Mouse (Mus musculus) effector memory CD4-positive, alpha-beta T cell, adult 7 months (primary cell): ENCODE data around the gene Hoxb5. TPM values are rescaled to one million over a fixed set of nuclear protein-coding genes. Genes with fewer than 3 reads are reported as not detected.

Source experiments
- polyA plus RNA-seq: library from polyadenylated mRNA; unstranded; fragments of 100-300 nt; shearing (Covaris generic); gene quantifications from one replicate; pipeline ENCODE4 v1.2.1, GENCODE M21; 2017

Hoxb5 gene
- 0.33 TPM for polyA plus RNA-seq

DNA sequence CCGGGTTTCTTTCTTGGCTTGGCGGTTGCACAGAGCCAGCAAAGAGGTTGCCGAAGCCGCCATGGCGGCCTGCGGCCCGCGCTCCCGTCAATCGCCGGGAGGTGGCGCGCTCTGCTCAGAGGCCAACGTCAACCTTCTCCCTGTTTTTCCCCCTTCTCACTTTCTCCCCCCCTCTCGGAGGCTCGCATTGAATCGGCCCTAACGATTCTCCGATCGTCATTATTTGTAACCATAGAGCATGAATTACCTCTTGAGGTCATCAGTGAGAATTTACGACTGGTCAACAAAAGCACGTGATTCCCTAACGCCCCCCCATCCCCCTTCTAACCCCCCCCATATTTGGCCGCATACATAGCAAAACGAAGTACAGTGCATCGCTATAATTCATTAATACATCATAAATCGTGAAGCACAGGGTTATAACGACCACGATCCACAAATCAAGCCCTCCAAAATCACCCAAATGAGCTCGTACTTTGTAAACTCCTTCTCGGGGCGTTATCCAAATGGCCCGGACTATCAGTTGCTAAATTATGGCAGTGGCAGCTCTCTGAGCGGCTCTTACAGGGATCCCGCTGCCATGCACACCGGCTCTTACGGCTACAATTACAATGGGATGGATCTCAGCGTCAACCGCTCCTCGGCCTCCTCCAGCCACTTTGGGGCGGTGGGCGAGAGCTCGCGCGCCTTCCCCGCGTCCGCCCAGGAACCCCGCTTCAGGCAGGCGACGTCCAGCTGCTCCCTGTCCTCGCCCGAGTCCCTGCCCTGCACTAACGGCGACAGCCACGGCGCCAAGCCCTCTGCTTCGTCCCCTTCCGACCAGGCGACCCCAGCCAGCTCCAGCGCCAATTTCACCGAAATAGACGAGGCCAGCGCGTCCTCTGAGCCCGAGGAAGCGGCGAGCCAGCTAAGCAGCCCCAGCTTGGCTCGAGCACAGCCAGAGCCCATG is at the start of gene Hoxb5:
Gene Hoxb5, plus strand, starts transcription at position 186 of the 949 bp plus-strand sequence.

DNA sequence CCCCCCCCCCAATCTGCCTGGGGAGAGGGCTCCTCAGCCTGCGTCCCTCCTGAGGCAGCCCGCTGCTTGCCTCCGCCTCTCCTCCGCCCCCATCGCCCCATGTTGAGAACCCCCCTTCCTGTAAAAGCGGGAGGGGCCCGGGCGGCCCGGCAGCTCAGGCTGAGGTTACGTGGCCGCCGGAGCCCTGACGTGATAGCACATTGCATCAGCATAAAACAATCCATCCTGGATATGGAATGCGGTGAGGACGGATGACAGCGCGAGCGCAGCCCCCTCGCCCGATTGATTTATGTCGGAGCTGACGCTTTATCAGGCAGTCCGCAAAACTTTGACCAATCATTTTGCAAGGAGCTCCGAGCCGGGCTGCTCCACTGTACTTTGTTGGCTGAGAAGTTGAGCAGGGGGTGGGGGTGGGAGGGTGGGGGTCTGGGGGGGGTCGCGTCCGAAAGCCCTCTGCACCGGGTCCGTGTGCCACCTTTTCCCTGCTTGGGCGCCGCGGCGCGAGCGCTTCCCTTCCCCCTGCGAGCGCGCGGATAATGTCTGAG is 32.1 kb upstream of the Hoxb5 start, which contains the start of gene Hoxb9:
Gene Hoxb9, plus strand, starts transcription at position 462 of the 545 bp plus-strand sequence.

DNA sequence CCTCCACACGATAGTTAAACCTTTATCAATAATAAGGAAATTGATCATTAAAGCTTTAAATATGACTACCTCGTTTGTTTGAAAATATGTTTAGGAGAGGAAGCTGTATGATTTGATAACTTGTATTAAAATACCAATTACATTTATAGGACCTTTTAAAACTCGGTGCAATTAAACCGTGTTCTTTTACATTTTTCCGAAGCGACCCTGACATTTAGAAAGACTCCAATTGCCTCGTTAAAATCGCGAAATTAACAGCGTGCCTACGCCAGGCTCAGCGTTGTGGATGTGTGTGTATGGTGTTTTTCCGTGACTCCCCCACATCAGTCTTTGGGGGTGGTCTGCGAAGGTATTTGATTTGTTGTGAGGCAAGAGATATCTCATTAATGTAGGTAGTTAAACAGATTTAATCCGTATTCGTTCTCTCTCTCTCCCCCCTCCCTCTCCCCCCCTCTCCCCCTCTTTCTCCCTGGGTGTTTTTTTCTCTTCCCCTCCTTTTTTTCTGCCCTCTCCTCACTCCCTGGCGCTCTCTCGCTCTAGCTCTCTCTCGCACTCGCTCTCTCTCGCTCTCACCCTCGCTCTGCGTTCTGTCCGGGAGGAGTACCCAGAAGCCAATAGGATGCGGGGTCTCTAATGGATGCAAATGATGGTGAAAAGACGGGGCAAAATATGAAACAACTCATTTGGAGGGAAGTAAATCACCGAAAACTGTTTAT is 21.1 kb upstream of the Hoxb5 start, which contains the start of gene Hoxb8:
Gene Hoxb8, plus strand, starts transcription at position 51 of the 716 bp plus-strand sequence.

DNA sequence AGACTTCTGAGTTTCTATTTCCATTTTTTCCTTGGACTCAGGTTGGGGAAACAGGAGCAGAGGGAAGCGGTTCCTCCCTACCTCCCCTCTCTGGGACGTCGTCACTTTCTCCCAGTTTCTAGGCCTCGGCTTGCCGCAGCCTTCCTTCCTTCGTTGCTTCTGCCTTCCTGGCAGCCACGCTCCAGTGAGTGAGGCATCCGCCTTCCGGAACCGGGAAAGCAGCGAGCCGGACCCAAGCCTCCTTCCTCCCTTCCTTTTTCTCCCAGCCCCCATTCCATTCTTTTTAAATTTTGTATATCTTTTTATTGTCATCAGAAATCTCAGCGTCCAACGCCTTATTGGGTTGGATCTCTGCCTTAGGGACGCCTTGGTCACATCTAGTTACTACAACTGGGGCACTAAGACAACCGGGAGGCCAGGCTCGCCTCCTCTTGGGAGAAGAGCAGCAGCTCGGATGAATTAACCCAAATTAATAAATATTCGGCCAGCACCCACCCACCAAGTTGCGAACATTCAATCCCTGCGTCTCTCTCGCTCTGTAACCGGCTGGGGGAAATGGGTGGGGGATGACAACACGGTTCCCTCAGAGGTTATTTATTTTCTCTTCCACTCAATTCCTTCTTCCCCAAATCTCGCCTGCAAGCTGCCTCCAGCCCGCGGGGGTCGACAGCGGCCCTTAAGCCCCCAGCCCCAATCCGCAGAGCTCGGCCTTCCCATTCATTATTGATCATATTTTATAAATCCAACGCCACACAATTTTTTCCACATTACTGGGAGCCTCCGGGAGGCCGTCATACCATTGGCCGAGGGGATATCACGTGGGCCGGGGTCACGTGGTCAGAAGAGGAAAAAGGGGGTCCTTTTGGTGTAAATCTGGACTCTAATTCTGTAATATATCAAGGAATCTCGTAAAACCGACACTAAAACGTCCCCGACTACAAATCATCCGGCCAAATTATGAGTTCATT is 17.1 kb upstream of the Hoxb5 start, which contains the start of gene Hoxb7:
Gene Hoxb7, plus strand, starts transcription at position 853 of the 968 bp plus-strand sequence.

DNA sequence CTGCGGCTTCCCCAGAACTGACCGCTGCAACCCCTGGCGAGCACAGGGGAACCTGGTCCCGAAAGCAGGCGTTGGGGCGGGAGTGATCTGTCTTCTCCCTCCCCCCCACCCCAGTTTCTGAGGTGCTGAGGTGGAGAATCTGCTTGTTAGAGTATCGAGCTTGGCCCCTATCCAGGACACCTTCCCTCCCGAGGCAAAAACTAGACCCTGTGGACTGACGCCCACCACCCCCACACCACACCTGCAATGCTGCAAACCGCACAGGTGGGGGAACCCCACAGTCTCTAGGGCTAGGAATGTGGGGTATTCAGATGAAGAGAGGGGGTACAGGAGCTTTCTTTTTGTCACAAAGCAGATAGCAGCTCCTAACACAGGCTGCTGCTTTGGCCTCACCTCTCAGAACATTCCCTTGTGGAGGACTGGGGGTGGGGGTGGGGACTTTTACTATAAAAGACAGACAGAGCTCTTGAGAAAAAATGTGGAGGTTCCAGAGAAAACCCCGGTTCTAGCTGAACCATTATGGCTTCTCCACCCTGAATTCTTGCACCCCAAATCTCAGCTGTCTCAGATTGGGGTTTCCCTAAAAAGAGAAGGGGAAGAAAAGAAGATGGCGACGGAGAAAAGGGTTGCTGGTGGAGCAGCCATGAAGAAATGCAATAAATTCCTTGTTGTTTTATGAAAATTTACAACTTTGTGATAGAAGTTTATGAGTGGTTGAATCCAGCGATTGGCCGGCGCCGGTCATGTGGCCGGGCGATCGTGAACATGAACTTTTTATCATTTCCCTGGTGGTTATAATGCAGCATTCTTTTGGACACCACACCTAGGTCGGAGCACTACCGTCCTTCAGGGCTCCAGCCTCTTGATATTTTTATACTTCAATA is 11.2 kb upstream of the Hoxb5 start, which contains the start of gene Hoxb6:
Gene Hoxb6, plus strand, starts transcription at position 796 of the 884 bp plus-strand sequence.

GRCm38 (mm10) chr11:96317608-96318367 is 14.7 kb downstream of the Hoxb5 start, which contains the start of gene Hoxb4:
Gene Hoxb4, plus strand, starts transcription at chr11:96318267.

GRCm38 (mm10) chr11:96323154-96323553 is 20.0 kb downstream of the Hoxb5 start, which contains the start of gene Hoxb3:
Gene Hoxb3, plus strand, starts transcription at chr11:96323326.

GRCm38 (mm10) chr11:96350341-96350624 is 47.1 kb downstream of the Hoxb5 start, which contains the start of gene Hoxb2:
Gene Hoxb2, plus strand, starts transcription at chr11:96350525.

Other genes starting within 250 kb of the Hoxb5 start
- 49.6 TPM for gene Ube2z, start 237.9 kb upstream of the Hoxb5 start, polyA plus RNA-seq
- gene Atp5g1, start 227.7 kb upstream of the Hoxb5 start, polyA plus RNA-seq, result 246 TPM
- gene Calcoco2, start 191.4 kb upstream of the Hoxb5 start, polyA plus RNA-seq, result not detected
- not detected for gene Ttll6, start 169.6 kb upstream of the Hoxb5 start, polyA plus RNA-seq
- gene Hoxb13, start 109.0 kb upstream of the Hoxb5 start, polyA plus RNA-seq, result not detected
- not detected for gene Hoxb9, start 31.9 kb upstream of the Hoxb5 start, polyA plus RNA-seq
- not detected for gene Hoxb8, start 21.4 kb upstream of the Hoxb5 start, polyA plus RNA-seq
- not detected for gene Hoxb7, start 16.7 kb upstream of the Hoxb5 start, polyA plus RNA-seq
- gene Hoxb6, start 10.9 kb upstream of the Hoxb5 start, polyA plus RNA-seq, result 0.29 TPM
- not detected for gene Hoxb4, start 14.9 kb downstream of the Hoxb5 start, polyA plus RNA-seq
- gene Hoxb3, start 20.0 kb downstream of the Hoxb5 start, polyA plus RNA-seq, result not detected
- gene Hoxb2, start 47.2 kb downstream of the Hoxb5 start, polyA plus RNA-seq, result not detected
- gene Hoxb1, start 62.4 kb downstream of the Hoxb5 start, polyA plus RNA-seq, result 0.18 TPM
- gene Skap1, start 161.3 kb downstream of the Hoxb5 start, polyA plus RNA-seq, result 635 TPM